ENCODE assay signal across 11 mouse cellular contexts in the genomic region with DNA sequence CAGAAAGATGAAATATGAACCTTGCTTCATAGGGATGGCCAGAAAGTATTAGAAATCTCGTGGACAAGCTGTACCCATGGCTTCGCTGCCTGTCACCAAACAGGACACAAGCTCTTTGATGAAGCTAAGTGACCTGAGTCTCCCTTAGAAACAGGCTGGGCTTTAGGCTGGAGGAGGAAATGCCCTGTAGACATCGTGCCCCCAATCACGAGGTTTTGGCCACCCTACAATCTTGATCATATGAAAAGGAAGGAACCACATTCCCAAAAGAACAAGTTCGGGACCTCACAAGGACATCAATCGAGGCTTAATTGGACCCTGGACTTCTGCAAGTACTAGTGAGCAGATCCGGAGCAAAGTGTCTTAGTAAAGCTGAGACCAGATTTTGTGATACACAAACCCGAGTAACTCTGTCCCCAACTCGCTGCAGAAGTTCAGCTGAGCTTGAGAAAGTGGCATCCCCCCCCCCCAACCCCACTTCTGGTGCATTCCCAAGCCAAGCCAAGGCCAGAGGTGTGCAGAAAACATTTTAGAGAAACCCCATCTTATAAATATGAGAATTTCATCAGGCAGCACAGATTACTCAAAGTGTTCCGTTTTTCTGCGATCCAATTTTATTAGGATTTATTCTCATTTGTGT. TPM values are rescaled to one million over a fixed set of nuclear protein-coding genes. Genes with fewer than 3 reads are reported as not detected.
A peak's percentile ranks its signal among the peaks of the same experiment; 100 is the strongest.
DNase-seq lines count a peak whose midpoint lies in the region; ATAC-seq and TF ChIP-seq lines count a peak whose summit lies in the region.
"Had no signal": no experiment of that assay in that cellular context is flagged by ENCODE, and none has a peak within 500 bp of the region (broad histone marks: within the 10 kb centered on the region; RNA-seq: fewer than 3 reads in every experiment).

No protein-coding gene starts in this region.

- H3K27me3 ChIP-seq in forebrain, postnatal 0 days (ENCODE audit: insufficient read depth, low read length) = no peaks in the 10 kb centered on the region
- H3K27me3 ChIP-seq in limb, embryonic 15.5 days = peaks cover 78% of the 10 kb centered on the region

- peak; percentile 8 for DNase-seq in retina, postnatal 1 day
- DNase-seq in retina, embryonic 14.5 days (ENCODE audit: low spot score) = no peak
- peak; percentile 63 for DNase-seq in forebrain, postnatal 0 days
- DNase-seq in right cerebral cortex, postnatal 14 days = no peak
- DNase-seq in cerebellum, adult 8-10 months = no peak
- DNase-seq in adrenal gland, postnatal 36 days = no peak
- DNase-seq in ovary, adult 18-20 months (ENCODE audit: low spot score) = no peak
- DNase-seq: thymus, postnatal 4 days had no signal

- no peak for TF ChIP-seq CTCF in forebrain, postnatal 0 days (IDR thresholded peaks at IDR 0.05; ENCODE audit: low read depth)

- peak overlapping the region; percentile 98 for H3K4me2 ChIP-seq in forebrain, postnatal 0 days (ENCODE audit: low read depth)
- peak overlapping the region; percentile 80; the same call in 1 of the 2 replicates for H3K4me2 ChIP-seq in limb, embryonic 15.5 days

- H3K4me3 ChIP-seq in forebrain, postnatal 0 days (ENCODE audit: low read depth, low read length) = peak overlapping the region; percentile 75
- H3K4me3 ChIP-seq in limb, embryonic 15.5 days = peak overlapping the region; percentile 39; the same call in 1 of the 2 replicates

- peak overlapping the region; percentile 96 for H3K9ac ChIP-seq in forebrain, postnatal 0 days
- no peak overlapping the region for H3K9ac ChIP-seq in limb, embryonic 15.5 days

- H3K4me1 ChIP-seq in forebrain, postnatal 0 days (ENCODE audit: insufficient read depth) = peaks cover 6% of the 10 kb centered on the region; the same call in 1 of the 2 replicates
- peaks cover 27% of the 10 kb centered on the region for H3K4me1 ChIP-seq in limb, embryonic 15.5 days

- no peak for ATAC-seq in forebrain, postnatal 0 days
- ATAC-seq in limb, embryonic 15.5 days (ENCODE audit: insufficient number of reproducible peaks, low FRiP score, low TSS enrichment, low read depth) = no peak
- ATAC-seq: lung, postnatal 0 days had no signal

- no peaks in the 10 kb centered on the region for H3K36me3 ChIP-seq in forebrain, postnatal 0 days (ENCODE audit: insufficient read depth)
- no peaks in the 10 kb centered on the region for H3K36me3 ChIP-seq in limb, embryonic 15.5 days

- H3K27ac ChIP-seq in forebrain, postnatal 0 days (ENCODE audit: low read depth, low read length) = peak overlapping the region; percentile 99
- no peak overlapping the region for H3K27ac ChIP-seq in limb, embryonic 15.5 days

- H3K9me3 ChIP-seq in forebrain, postnatal 0 days (ENCODE audit: low read length) = no peaks in the 10 kb centered on the region
- H3K9me3 ChIP-seq in limb, embryonic 15.5 days = no peaks in the 10 kb centered on the region

- WGBS in forebrain, postnatal 0 days = 2% methylated on average over 11 of the region's 11 CpGs
- WGBS in limb, embryonic 15.5 days = 3% methylated on average over 11 of the region's 11 CpGs

RNA-seq across cellular contexts. Expression of a gene that starts 10.1 kb away (rescaled TPM):
- total RNA-seq in forebrain, postnatal 0 days (2014; rRNA removed) = 76.9 and 81.4 TPM in 2 replicates
- 22.7 and 28.0 TPM in 2 replicates for polyA plus RNA-seq in forebrain, postnatal 0 days (2015; fragmentation: Nextera tagmentation; extraction: Ambion mirVana)
- 0.47 and 0.86 TPM in 2 replicates for polyA plus RNA-seq in limb, embryonic 15.5 days (2015; fragmentation: Nextera tagmentation; extraction: Ambion mirVana)
- total RNA-seq in adrenal gland, postnatal 36 days (2021) = under 1 TPM in 1 of 2 experiments, not detected in 1; 0.07 TPM
- polyA plus RNA-seq: heart, embryonic 16.5 days had no signal

Comparison
In these comparisons a context has a peak if more than half of its experiments do, and no peak if none do; other contexts are left out.
1. DNase-seq: peak in retina, postnatal 1 day (single experiment) and forebrain, postnatal 0 days (single experiment); none in retina, embryonic 14.5 days (single experiment), right cerebral cortex, postnatal 14 days (single experiment), cerebellum, adult 8-10 months (single experiment), adrenal gland, postnatal 36 days (0 of 2) and ovary, adult 18-20 months (single experiment).
2. RNA of a gene that starts 10.1 kb away (total RNA-seq): 76.9 to 81.4 TPM in forebrain, postnatal 0 days; 0.07 TPM in adrenal gland, postnatal 36 days; every median in the first group is over 10 times any median in the second.